Mouse (Mus musculus): ENCODE results near the gene Mmgt2.
A peak's percentile ranks its signal among the peaks of the same experiment; 100 is the strongest.
"Not testable (repeated sequence)": the region's sequence is repeated elsewhere in the genome, so short reads cannot be mapped to it uniquely, and the experiment has no call there.

Mmgt2 gene

GRCm38 (mm10) chr11:62645337-62645675, 3.2 kb upstream of the Mmgt2 start:
- DNase-seq (ENCODE audit: low read depth, low spot score), result no peak

DNA sequence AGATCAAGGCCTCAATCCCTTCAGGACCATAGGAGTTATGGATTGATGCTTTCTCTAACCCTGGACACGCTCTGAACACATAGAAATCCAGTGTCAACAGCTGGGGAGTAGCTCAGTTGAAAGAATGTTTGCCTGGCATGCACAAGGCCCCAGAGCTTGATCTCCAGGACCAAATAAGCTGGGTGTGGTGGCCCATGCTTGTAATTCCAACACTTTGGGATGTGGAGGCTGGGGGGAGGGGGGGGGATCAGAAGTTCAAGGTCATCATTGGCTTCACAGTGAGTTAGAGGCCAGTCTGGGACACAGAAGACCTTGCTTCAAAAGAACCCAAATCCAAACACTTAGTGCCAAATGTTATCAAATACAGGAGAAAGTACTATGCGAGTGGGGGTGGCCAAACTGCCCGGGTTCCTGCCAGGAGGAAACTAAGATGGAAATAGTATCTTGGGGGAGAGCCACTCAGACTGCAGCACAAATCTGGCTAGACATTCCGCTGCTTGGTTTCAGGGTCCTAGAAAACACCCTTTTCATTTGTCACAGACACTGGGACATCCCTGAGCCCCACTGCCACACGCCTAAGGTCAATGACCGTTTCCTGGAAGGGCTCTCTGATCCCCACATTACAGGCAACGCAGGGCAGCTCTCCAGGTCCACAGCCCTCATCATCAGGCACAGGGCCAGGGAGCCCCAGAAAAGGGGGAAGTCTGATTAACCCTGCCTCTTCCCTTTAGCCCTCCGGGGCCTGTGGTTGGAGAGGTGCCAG, 2.6 kb upstream of the Mmgt2 start:
- DNase-seq (ENCODE audit: low read depth, low spot score), result peak; percentile 87

DNA sequence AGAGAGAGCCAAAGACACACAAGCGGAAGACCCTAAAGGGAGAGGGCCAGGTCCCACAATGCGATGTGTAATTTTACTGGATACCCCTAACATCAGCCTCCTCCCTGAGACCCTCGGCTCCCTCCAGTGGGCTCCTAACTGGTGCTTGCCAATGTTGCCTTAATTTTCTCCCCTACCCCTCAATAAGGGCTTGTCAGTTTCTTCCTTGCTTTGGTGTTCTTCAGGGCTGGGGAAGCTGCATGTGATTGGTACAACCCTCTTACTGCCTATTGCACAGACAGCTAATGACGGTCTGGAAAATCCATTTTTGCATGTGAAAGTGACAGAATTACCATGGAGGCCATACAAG, 2.0 kb upstream of the Mmgt2 start:
- no peak for DNase-seq (ENCODE audit: low read depth, low spot score)

GRCm38 (mm10) chr11:62646958-62647515, 1.4 kb upstream of the Mmgt2 start:
- no peak for DNase-seq (ENCODE audit: low read depth, low spot score)

- no peak for DNase-seq (ENCODE audit: low read depth, low spot score)
Measured at GRCm38 (mm10) chr11:62647661-62648590, 538 bp upstream of the Mmgt2 start, which contains the start of gene Lrrc75a. TSS of gene Lrrc75a (minus strand) at chr11:62648523.

- DNase-seq (ENCODE audit: low read depth, low spot score), result not testable (repeated sequence)
Measured at GRCm38 (mm10) chr11:62649803-62650202, 1.3 kb downstream of the Mmgt2 start.

GRCm38 (mm10) chr11:62651563-62651962, 3.1 kb downstream of the Mmgt2 start:
- DNase-seq (ENCODE audit: low read depth, low spot score), result no peak

DNA sequence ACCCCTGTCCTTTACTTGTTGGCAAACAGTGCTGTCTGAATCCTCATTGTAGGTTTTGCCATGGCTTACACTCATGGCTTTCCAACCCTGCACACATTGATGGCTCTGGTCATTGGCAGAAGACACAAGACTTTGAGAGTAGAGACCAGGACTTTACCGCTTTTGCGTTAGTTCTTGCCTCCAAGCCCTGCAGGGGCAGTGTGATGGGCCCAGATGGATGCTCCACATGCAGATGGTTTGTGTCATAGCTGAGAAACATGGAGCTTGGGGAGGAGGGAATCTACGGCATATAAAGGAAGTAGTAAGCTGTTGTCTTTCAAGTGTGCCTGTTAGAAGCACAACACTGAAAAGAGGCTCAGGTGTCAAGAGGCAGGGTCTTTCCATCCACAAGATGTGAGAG, 3.6 kb downstream of the Mmgt2 start:
- no peak for DNase-seq (ENCODE audit: low read depth, low spot score)

- no peak for DNase-seq (ENCODE audit: low read depth, low spot score)
Measured at GRCm38 (mm10) chr11:62660885-62661284, 12.4 kb downstream of the Mmgt2 start.

DNA sequence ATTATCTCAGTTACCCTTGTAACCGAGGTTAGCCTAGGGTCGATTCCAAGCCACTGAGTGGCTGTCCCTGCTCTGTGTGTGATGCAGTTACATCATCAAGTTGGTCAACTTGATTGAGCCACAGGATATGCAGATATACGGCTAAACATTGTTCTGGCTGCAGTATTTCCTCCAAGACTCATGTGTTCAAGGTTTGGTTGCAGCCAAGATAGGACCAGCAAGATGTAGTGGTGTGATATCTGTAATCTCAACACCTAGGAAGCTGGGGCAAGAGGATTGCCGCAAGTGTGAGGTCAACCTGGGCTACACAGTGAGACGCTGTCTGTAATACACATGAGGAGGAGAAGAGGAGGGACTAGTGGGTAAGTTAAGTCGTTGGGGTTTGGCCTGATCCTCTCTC, 15.8 kb downstream of the Mmgt2 start:
- no peak for DNase-seq (ENCODE audit: low read depth, low spot score)

DNA sequence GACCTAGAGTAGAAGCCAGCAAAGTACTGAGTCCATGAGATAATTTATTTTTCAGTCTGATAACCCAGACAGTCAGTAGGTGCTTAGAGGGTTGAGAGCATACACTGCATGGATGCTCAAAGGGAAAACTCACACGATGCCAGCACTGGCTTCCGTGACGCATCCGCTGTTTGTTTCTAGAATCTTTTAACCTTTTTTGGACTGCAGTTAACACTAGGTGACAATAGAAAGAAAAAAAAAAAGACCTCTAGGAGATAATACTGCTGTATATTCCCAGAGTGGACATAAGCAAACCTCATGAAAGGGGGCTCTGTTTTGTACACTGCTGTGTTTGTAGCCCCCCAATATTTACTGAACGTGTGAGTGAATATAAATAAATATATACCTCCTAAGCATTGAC, 20.5 kb downstream of the Mmgt2 start:
- peak; percentile 21 for DNase-seq (ENCODE audit: low read depth, low spot score)

DNA sequence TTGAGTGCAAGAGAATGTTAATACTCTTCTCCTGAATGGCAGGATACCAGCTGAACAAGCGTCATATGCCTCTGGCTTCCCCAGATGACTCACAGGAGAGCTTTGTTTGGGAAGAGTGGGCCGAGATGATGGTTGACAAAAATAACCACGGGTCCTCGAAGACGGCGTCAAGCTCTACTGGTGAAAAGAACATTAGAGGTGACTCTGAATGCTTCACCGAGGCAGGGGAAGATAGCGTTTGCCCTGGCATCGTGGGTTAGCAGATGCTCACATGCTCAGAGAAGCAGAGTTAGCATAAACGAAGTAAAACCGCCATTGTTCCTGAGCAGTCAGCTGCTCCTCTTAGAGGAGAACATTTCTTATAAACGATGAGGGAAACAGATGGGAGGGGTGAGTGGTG, 21.0 kb downstream of the Mmgt2 start:
- peak; percentile 95 for DNase-seq (ENCODE audit: low read depth, low spot score)

DNA sequence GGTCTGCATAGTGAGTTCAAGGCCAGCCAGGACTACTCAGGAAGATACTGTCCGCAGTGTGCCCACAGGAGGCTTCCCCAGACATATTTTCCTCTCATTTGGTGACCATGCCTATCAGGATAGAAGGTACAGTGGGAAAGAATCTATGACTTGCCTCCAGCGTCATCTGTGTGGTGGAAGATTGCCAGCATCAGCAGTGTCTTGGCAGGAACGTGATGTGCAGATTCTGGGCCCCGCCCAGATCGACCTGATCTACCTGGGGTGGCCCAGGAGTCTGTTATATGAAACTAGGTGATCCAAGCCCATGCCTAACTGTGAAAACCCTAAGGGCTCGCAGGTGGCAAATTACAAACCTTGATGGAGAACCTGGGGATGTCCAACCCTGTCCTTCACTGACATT, 21.5 kb downstream of the Mmgt2 start:
- DNase-seq (ENCODE audit: low read depth, low spot score), result peak; percentile 22

DNA sequence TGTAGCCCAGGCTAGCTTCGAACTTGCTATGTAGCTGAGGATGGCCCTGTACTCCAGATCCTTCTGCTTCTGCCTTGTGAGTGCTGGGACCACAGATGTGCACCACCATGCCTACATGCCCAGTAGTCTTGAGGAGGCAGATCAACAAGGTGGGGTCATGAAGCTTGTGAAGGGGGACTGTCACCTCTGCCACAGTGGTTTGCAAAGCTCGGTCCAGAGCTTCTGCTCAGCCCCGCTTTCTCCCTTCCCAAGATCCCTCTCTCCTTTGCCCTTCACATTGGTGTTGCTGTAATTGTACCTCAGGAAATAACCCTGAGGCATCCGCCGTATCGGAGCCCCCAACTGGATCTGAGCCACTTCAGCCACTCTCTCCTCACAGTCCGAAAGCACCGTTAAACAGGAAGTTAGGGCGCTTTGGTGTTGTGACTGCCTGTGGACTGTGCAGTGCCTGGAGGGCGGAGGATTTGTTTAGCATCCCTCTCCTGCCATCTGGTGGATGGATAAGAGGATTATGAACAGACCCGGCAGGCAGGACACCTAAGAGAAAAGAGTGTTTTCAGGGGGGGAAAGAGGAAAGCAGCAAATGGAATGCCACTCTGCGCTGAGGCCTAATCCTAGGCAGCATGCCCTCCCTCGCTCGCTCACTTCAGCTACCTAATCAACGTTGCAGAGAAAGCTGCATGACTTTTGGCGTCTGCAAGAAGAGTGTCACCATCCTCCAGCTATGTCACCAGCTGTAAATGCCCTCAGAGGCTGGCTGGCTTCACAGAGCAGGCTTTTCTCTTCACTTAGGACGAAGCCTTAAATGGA, 27.2 kb downstream of the Mmgt2 start:
- DNase-seq (ENCODE audit: low read depth, low spot score), result peak; percentile 93

DNA sequence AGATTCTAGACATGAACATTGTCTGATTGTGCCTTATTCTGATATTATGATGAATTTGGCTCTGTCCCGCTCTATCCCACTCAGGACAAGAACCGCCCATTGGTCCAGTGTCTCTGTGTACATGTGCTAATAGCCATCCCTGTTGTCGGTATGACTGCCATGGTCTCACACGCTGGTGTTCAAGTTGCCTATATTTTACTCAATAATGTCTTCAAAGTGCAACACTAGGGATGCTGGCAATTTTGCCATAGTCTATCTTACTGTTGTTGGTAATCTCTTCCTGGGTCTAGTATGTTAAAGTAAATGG, 27.8 kb downstream of the Mmgt2 start:
- DNase-seq (ENCODE audit: low read depth, low spot score), result no peak

DNA sequence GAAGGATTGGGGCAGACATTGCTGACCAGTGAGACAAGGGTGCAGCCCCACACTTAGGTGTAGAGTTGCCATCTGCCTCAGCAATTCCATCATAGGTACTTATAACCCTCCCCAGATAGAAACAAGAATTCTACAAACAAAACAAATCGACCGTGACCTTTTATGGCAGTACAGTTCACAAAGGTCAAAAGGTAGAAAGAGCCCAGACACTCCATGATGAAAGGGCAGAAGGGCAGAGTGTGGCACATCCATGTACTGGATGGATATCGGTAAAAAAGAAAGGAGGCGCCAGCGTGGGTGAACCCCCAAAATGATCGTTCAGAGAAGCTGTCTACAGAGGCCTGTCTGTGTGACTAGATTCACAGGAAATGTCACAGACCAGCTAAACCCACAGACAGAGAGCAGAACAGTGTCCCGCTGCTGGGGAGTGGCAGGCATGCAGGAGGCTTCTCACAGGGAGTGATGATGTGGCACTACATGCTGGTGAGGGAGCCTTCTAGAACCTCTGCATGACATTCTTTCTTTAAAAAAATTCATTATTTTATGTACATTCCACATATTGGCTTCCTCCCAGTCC, 30.4 kb downstream of the Mmgt2 start:
- DNase-seq (ENCODE audit: low read depth, low spot score), result no peak

DNA sequence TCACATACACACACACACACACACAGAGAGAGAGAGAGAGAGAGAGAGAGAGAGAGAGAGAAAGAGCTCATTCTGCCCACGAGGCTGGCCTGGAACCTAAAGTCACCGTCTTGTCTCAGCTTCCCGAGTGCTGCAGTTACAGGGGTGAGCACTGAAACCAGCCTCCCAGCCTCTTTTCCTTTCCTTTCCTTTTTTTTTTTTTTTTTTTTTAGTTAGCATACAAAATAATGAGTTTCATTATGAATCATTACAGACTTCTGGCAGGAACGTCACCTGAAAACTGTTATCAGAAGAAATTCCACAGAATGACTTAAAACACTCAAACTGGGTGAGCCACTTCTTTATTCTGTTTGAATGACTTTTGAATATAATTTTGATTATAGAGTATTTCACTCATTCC, 31.5 kb downstream of the Mmgt2 start:
- DNase-seq (ENCODE audit: low read depth, low spot score), result no peak

GRCm38 (mm10) chr11:62691592-62691991, 43.1 kb downstream of the Mmgt2 start:
- no peak for DNase-seq (ENCODE audit: low read depth, low spot score)

DNA sequence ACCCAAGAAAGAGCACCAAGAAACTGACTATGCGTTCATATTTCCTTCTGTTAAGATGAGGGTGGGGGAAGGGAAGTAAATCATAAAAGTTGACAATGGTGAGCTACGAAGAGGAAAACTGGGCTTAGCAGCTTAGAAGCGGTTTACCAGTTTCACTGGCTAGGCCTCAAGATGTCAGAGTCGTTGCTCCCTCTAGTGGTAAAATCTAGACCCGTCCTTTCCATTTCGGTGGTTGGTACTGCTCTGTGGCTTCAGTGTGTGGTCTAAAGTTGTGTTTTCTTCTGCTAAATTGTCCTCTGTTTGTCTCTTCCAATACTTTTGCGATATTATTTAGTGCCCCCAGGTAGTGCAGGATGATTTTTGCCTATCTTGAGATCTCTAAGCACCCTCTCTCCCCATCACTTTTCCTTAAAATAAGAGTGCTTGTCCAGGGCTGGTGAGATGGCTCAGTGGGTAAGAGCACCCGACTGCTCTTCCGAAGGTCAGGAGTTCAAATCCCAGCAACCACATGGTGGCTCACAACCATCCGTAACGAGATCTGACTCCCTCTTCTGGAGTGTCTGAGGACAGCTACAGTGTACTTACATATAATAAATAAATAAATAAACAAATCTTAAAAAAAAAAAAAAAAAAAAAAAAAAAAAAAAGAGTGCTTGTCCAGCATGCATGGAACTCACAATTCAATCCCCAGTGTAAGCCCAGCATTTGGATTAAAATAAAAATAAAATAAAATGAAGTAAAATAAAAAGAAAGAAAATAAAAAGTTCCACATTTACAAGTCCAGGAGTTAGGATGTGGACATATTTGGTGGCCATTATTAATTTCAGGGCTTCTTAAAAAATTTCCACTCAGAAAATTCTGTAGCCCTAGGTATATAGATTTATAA, 45.1 kb downstream of the Mmgt2 start:
- peak; percentile 89 for DNase-seq (ENCODE audit: low read depth, low spot score)

DNA sequence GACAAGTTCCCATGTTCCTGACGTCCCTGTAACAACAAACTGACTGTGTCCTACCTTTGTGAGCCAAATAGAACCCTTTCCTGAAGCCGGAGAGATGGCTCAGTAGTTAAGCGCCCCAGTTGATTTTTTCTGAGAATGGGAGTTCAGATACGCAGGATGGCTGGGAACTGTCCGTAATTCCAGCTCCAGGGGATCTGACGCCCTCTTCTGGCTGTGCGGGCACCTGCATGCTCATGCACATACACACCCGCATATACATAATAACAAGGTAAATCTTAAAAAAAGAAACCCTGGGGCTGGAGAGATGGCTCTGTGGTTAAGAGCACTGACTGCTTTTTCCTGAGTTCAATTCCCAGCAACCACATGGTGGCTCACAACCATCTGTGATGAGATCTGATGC, 46.7 kb downstream of the Mmgt2 start:
- no peak for DNase-seq (ENCODE audit: low read depth, low spot score)

GRCm38 (mm10) chr11:62699749-62700148, 51.3 kb downstream of the Mmgt2 start:
- DNase-seq (ENCODE audit: low read depth, low spot score), result no peak
